Mouse (Mus musculus): ENCODE measurements around the gene Slc25a23. TPM values are rescaled to one million over a fixed set of nuclear protein-coding genes. Genes with fewer than 3 reads are reported as not detected.

Gene Slc25a23
- polyA plus RNA-seq, 1 experiment from 2014 or later: 12.7 TPM

- WGBS (ENCODE audit: insufficient replicate concordance): 61% methylated on average over 5 of the region's 5 CpGs
- H3K36me3 ChIP-seq (replicated peaks; ENCODE audit: insufficient read depth, low read length): peaks cover 49% of the 10 kb centered on the region
- H3K27ac ChIP-seq (ENCODE audit: low read depth): peak overlapping the region; percentile 71
- H3K27me3 ChIP-seq (ENCODE audit: insufficient read depth, low read length): no peaks in the 10 kb centered on the region
- no peak for DNase-seq
- peak; percentile 37 for ATAC-seq
- H3K4me1 ChIP-seq (ENCODE audit: insufficient read depth): no peaks in the 10 kb centered on the region
- no peak overlapping the region for H3K4me2 ChIP-seq (ENCODE audit: low read depth, low read length)
- no peak overlapping the region for H3K4me3 ChIP-seq (ENCODE audit: low read depth, low read length)
- TF ChIP-seq EP300 (IDR thresholded peaks at IDR 0.05; ENCODE audit: low read depth): peak; percentile 76
- no peak for TF ChIP-seq CTCF (IDR thresholded peaks at IDR 0.05; ENCODE audit: low read depth)
- no peak overlapping the region for H3K9ac ChIP-seq (replicated peaks)
- no peaks in the 10 kb centered on the region for H3K9me3 ChIP-seq (ENCODE audit: low read length)
Observed at GRCm38 (mm10) chr17:57020960-57021359, 38.7 kb downstream of the Slc25a23 start.

- 48% methylated on average over 2 of the region's 2 CpGs for WGBS (ENCODE audit: insufficient replicate concordance)
- H3K27me3 ChIP-seq (ENCODE audit: insufficient read depth, low read length): no peaks in the 10 kb centered on the region
- no peak overlapping the region for H3K4me2 ChIP-seq (ENCODE audit: low read depth, low read length)
- no peak for DNase-seq
- H3K4me3 ChIP-seq (ENCODE audit: low read depth, low read length): no peak overlapping the region
- peak; percentile 83 for ATAC-seq
- no peak overlapping the region for H3K9ac ChIP-seq (replicated peaks)
- H3K4me1 ChIP-seq (ENCODE audit: insufficient read depth): no peaks in the 10 kb centered on the region
- peak overlapping the region; percentile 71 for H3K27ac ChIP-seq (ENCODE audit: low read depth)
- H3K9me3 ChIP-seq (ENCODE audit: low read length): no peaks in the 10 kb centered on the region
- TF ChIP-seq EP300 (IDR thresholded peaks at IDR 0.05; ENCODE audit: low read depth): peak; percentile 93
- no peak for TF ChIP-seq CTCF (IDR thresholded peaks at IDR 0.05; ENCODE audit: low read depth)
- H3K36me3 ChIP-seq (replicated peaks; ENCODE audit: insufficient read depth, low read length): peaks cover 37% of the 10 kb centered on the region
Observed at GRCm38 (mm10) chr17:57019693-57020092, 40.0 kb downstream of the Slc25a23 start.

- H3K4me2 ChIP-seq (ENCODE audit: low read depth, low read length): peak overlapping the region; percentile 99
- peak overlapping the region; percentile 68 for H3K4me3 ChIP-seq (ENCODE audit: low read depth, low read length)
- ATAC-seq: no peak
- no peaks in the 10 kb centered on the region for H3K27me3 ChIP-seq (ENCODE audit: insufficient read depth, low read length)
- WGBS (ENCODE audit: insufficient replicate concordance): 71% methylated on average over 13 of the region's 13 CpGs
- peak overlapping the region; percentile 69 for H3K9ac ChIP-seq (replicated peaks)
- peak overlapping the region; percentile 64 for H3K27ac ChIP-seq (ENCODE audit: low read depth)
- H3K36me3 ChIP-seq (replicated peaks; ENCODE audit: insufficient read depth, low read length): peaks cover 22% of the 10 kb centered on the region
- H3K4me1 ChIP-seq (ENCODE audit: insufficient read depth): peaks cover 19% of the 10 kb centered on the region
- H3K9me3 ChIP-seq (ENCODE audit: low read length): no peaks in the 10 kb centered on the region
- TF ChIP-seq EP300 (IDR thresholded peaks at IDR 0.05; ENCODE audit: low read depth): no peak
- no peak for TF ChIP-seq CTCF (IDR thresholded peaks at IDR 0.05; ENCODE audit: low read depth)
- no peak for DNase-seq
Observed at GRCm38 (mm10) chr17:57012245-57012795, 47.3 kb downstream of the Slc25a23 start.

GRCm38 (mm10) chr17:57011236-57012141 is 48.2 kb downstream of the Slc25a23 start, which contains the start of the genes Gtf2f1 and Gm17949:
Gene Gtf2f1, minus strand, starts transcription at chr17:57011288.
Gene Gm17949, plus strand, starts transcription at chr17:57011469.
- Histone ChIP-seq H3K4me2 (ENCODE audit: low read depth, low read length) (peak within 1 kb of the TSS; percentile 99), H3K36me3 (replicated peaks; ENCODE audit: insufficient read depth, low read length) (peaks cover 29% of the 10 kb centered on the region), H3K9ac (replicated peaks) (peak within 1 kb of the TSS; percentile 93), H3K4me1 (ENCODE audit: insufficient read depth) (peaks cover 19% of the 10 kb centered on the region), H3K9me3 (ENCODE audit: low read length) (no peaks in the 10 kb centered on the region), H3K27me3 (ENCODE audit: insufficient read depth, low read length) (no peaks in the 10 kb centered on the region), H3K27ac (ENCODE audit: low read depth) (peak within 1 kb of the TSS; percentile 74), H3K4me3 (ENCODE audit: low read depth, low read length) (peak within 1 kb of the TSS; percentile 68)
- TF ChIP-seq CTCF (IDR thresholded peaks at IDR 0.05; ENCODE audit: low read depth) (peak; percentile 42), EP300 (IDR thresholded peaks at IDR 0.05; ENCODE audit: low read depth) (peak; percentile 69; the same call in 1 of the 2 replicates)
- peak; percentile 90 for ATAC-seq
- DNase-seq: peak; percentile 98
- WGBS (ENCODE audit: insufficient replicate concordance): under 1% methylated on average over 51 of the region's 51 CpGs

- Histone ChIP-seq H3K4me3 (ENCODE audit: low read depth, low read length) (peak overlapping the region; percentile 68), H3K4me2 (ENCODE audit: low read depth, low read length) (peak overlapping the region; percentile 99), H3K27me3 (ENCODE audit: insufficient read depth, low read length) (no peaks in the 10 kb centered on the region), H3K27ac (ENCODE audit: low read depth) (peak overlapping the region; percentile 74), H3K36me3 (replicated peaks; ENCODE audit: insufficient read depth, low read length) (peaks cover 36% of the 10 kb centered on the region), H3K9ac (replicated peaks) (peak overlapping the region; percentile 93), H3K9me3 (ENCODE audit: low read length) (no peaks in the 10 kb centered on the region), H3K4me1 (ENCODE audit: insufficient read depth) (peaks cover 19% of the 10 kb centered on the region)
- DNase-seq (no peak), ATAC-seq (peak; percentile 64)
- 3% methylated on average over 19 of the region's 19 CpGs for WGBS (ENCODE audit: insufficient replicate concordance)
- no peak for TF ChIP-seq CTCF (IDR thresholded peaks at IDR 0.05; ENCODE audit: low read depth)
Observed at GRCm38 (mm10) chr17:57010911-57011235, 48.8 kb downstream of the Slc25a23 start.

- no peak for TF ChIP-seq EP300 (IDR thresholded peaks at IDR 0.05; ENCODE audit: low read depth)
- peak; percentile 47; the same call in 1 of the 2 replicates for TF ChIP-seq CTCF (IDR thresholded peaks at IDR 0.05; ENCODE audit: low read depth)
- WGBS (ENCODE audit: insufficient replicate concordance): 87% methylated on average over 13 of the region's 13 CpGs
- no peak for ATAC-seq
- no peaks in the 10 kb centered on the region for H3K9me3 ChIP-seq (ENCODE audit: low read length)
- H3K27me3 ChIP-seq (ENCODE audit: insufficient read depth, low read length): no peaks in the 10 kb centered on the region
- no peak overlapping the region for H3K9ac ChIP-seq (replicated peaks)
- no peak overlapping the region for H3K4me2 ChIP-seq (ENCODE audit: low read depth, low read length)
- no peak overlapping the region for H3K27ac ChIP-seq (ENCODE audit: low read depth)
- no peak overlapping the region for H3K4me3 ChIP-seq (ENCODE audit: low read depth, low read length)
- peaks cover 16% of the 10 kb centered on the region for H3K4me1 ChIP-seq (ENCODE audit: insufficient read depth)
- no peak for DNase-seq
- peaks cover 62% of the 10 kb centered on the region for H3K36me3 ChIP-seq (replicated peaks; ENCODE audit: insufficient read depth, low read length)
Observed at GRCm38 (mm10) chr17:57007137-57007905, 52.3 kb downstream of the Slc25a23 start.
